Mouse (Mus musculus) spleen, adult 2 months (tissue): ENCODE results near the gene Gm21962.

Experiments used
- CTCF ChIP-seq: fragments of 200-500 bp; IDR thresholded peaks from 2 replicates; pipeline ENCODE4 v1.5.1; 2011; ENCODE audit warnings: mild to moderate bottlenecking, inconsistent platforms; ENCODE audit not compliant: insufficient read depth, insufficient read length, insufficient replicate concordance; ENCODE audit errors: extremely low read depth
- POLR2A ChIP-seq: fragments of 200-500 bp; IDR thresholded peaks from 2 replicates; pipeline ENCODE4 v1.6.1; 2011; ENCODE audit warnings: low read depth, low read length, inconsistent platforms

GRCm38 (mm10) chr3:137686932-137687331, 15.6 kb downstream of the Gm21962 start:
- TF ChIP-seq POLR2A (no peak), CTCF (no peak)
